Mouse (Mus musculus) MEL (cell line): ENCODE data around the gene Dram1. TPM values are rescaled to one million over a fixed set of nuclear protein-coding genes. Genes with fewer than 3 reads are reported as not detected.

ENCODE experiments used
- DNase-seq: peaks from one replicate; pipeline ENCODE4 v3.0.0; 2011; ENCODE audit warnings: low read depth, low spot score
- H3K27ac ChIP-seq: 2 replicates; pipeline ENCODE4 v1.5.1; 2012; ENCODE audit warnings: low read depth, mild to moderate bottlenecking, control low read depth, low read length, moderate library complexity; ENCODE audit not compliant: control insufficient read depth
- H3K27me3 ChIP-seq, 2 experiments: fragments of 150-350 bp in 1 of 2; sonication (generic) in 1 of 2; 2 replicates each; pipeline ENCODE4 v1.6.1; 2012; ENCODE audit warnings: low read length in 2 of 2, mild to moderate bottlenecking in 2 of 2, improper control_type of control experiment in 1 of 2, moderate library complexity in 1 of 2; ENCODE audit not compliant: insufficient read depth in 2 of 2, control insufficient read depth in 1 of 2
- H3K36me3 ChIP-seq, 2 experiments: 2 replicates each; pipeline ENCODE4 v1.6.1; 2012 to 2014; ENCODE audit warnings: low read length in 2 of 2, improper control_type of control experiment in 1 of 2, inconsistent platforms in 1 of 2, mild to moderate bottlenecking in 1 of 2; ENCODE audit not compliant: insufficient read depth in 2 of 2, control insufficient read depth in 1 of 2
- H3K4me1 ChIP-seq, 2 experiments: fragments of 150-350 bp in 1 of 2; sonication (generic) in 1 of 2; 2 replicates each; pipeline ENCODE4 v1.6.1; 2012; ENCODE audit warnings: low read length in 2 of 2, improper control_type of control experiment in 1 of 2, mild to moderate bottlenecking in 1 of 2; ENCODE audit not compliant: insufficient read depth in 2 of 2, control insufficient read depth in 1 of 2
- H3K4me3 ChIP-seq, 2 experiments: fragments of 150-350 bp in 1 of 2; sonication (generic) in 1 of 2; 2 replicates each; pipeline ENCODE4 v1.5.1; 2012; ENCODE audit warnings: low read depth in 2 of 2, low read length in 2 of 2, mild to moderate bottlenecking in 2 of 2, moderate library complexity in 2 of 2, control low read depth in 1 of 2, improper control_type of control experiment in 1 of 2; ENCODE audit not compliant: control insufficient read depth in 1 of 2, insufficient read depth in 1 of 2
- H3K79me2 ChIP-seq: 2 replicates; pipeline ENCODE4 v1.6.1; 2012; ENCODE audit warnings: mild to moderate bottlenecking, low read length, moderate library complexity; ENCODE audit not compliant: control insufficient read depth, poor library complexity, insufficient read depth
- H3K9ac ChIP-seq: 2 replicates; pipeline ENCODE4 v1.6.1; 2012; ENCODE audit warnings: low read depth, mild to moderate bottlenecking, control low read depth, low read length, moderate library complexity; ENCODE audit not compliant: control insufficient read depth, poor library complexity, severe bottlenecking
- H3K9me3 ChIP-seq: fragments of 150-350 bp; sonication (generic); replicated peaks from 2 replicates; pipeline ENCODE4 v1.6.1; 2012; ENCODE audit warnings: mild to moderate bottlenecking, low read length, improper control_type of control experiment, moderate library complexity; ENCODE audit not compliant: insufficient read depth
- CHD2 ChIP-seq: IDR thresholded peaks from 2 replicates; pipeline ENCODE4 v1.6.1; 2011; ENCODE audit warnings: low read length, improper control_type of control experiment
- CTCF ChIP-seq, 3 experiments: IDR thresholded peaks in 2 of 3; conservative IDR thresholded peaks in 1 of 3; 2 replicates each; pipeline ENCODE4 v1.5.1; 2011 to 2012; ENCODE audit warnings: low read length in 3 of 3, low read depth in 2 of 3, mild to moderate bottlenecking in 2 of 3, improper control_type of control experiment in 1 of 3, inconsistent platforms in 1 of 3, mixed read lengths in 1 of 3, moderate library complexity in 1 of 3; ENCODE audit not compliant: control insufficient read depth in 1 of 3, insufficient read depth in 1 of 3, poor library complexity in 1 of 3, severe bottlenecking in 1 of 3
- ELF1 ChIP-seq: IDR thresholded peaks from 2 replicates; pipeline ENCODE4 v1.6.1; 2014; ENCODE audit warnings: low read depth, mild to moderate bottlenecking, inconsistent platforms, low read length, improper control_type of control experiment, moderate library complexity
- ETS1 ChIP-seq: IDR thresholded peaks from 2 replicates; pipeline ENCODE4 v1.6.1; 2012; ENCODE audit warnings: low read depth, mild to moderate bottlenecking, inconsistent platforms, low read length, improper control_type of control experiment, moderate library complexity
- HCFC1 ChIP-seq: IDR thresholded peaks from 2 replicates; pipeline ENCODE4 v1.6.1; 2012; ENCODE audit warnings: low read depth, mild to moderate bottlenecking, inconsistent platforms, low read length, improper control_type of control experiment, moderate library complexity
- MAFK ChIP-seq: IDR thresholded peaks from 2 replicates; pipeline ENCODE4 v1.6.1; 2011; ENCODE audit warnings: low read depth, mild to moderate bottlenecking, low read length, improper control_type of control experiment, borderline replicate concordance
- MAX ChIP-seq: IDR thresholded peaks from 2 replicates; pipeline ENCODE4 v1.6.1; 2011; ENCODE audit warnings: low read length, improper control_type of control experiment
- MAZ ChIP-seq: IDR thresholded peaks from 2 replicates; pipeline ENCODE4 v1.6.1; 2012; ENCODE audit warnings: low read depth, mild to moderate bottlenecking, inconsistent platforms, low read length, improper control_type of control experiment
- MXI1 ChIP-seq: IDR thresholded peaks from 2 replicates; pipeline ENCODE4 v1.6.1; 2011; ENCODE audit warnings: mild to moderate bottlenecking, low read depth, low read length, improper control_type of control experiment
- MYB ChIP-seq: IDR thresholded peaks from 2 replicates; pipeline ENCODE4 v1.6.1; 2011; ENCODE audit warnings: mild to moderate bottlenecking, low read depth, low read length, improper control_type of control experiment
- NELFE ChIP-seq: IDR thresholded peaks from 2 replicates; pipeline ENCODE4 v1.6.1; 2011; ENCODE audit warnings: low read depth, low read length, improper control_type of control experiment
- POLR2A ChIP-seq, 2 experiments: IDR thresholded peaks; 2 replicates each; pipeline ENCODE4 v1.6.1; 2011 to 2012; ENCODE audit warnings: low read length in 2 of 2, mild to moderate bottlenecking in 2 of 2, control low read depth in 1 of 2, improper control_type of control experiment in 1 of 2, low read depth in 1 of 2, moderate library complexity in 1 of 2; ENCODE audit not compliant: control insufficient read depth in 1 of 2, insufficient read depth in 1 of 2, poor library complexity in 1 of 2
- POLR2AphosphoS2 ChIP-seq: IDR thresholded peaks from 2 replicates; pipeline ENCODE4 v1.6.1; 2011; ENCODE audit warnings: low read length, improper control_type of control experiment
- SMC3 ChIP-seq: IDR thresholded peaks from 2 replicates; pipeline ENCODE4 v1.6.1; 2011; ENCODE audit warnings: low read depth, low read length, improper control_type of control experiment
- TBP ChIP-seq: IDR thresholded peaks from 2 replicates; pipeline ENCODE4 v1.8.0; 2011; ENCODE audit warnings: low read depth, low read length, improper control_type of control experiment
- TCF12 ChIP-seq: IDR thresholded peaks from 2 replicates; pipeline ENCODE4 v1.6.1; 2014; ENCODE audit warnings: low read depth, mild to moderate bottlenecking, inconsistent platforms, low read length, improper control_type of control experiment, moderate library complexity
- UBTF ChIP-seq: IDR thresholded peaks from 2 replicates; pipeline ENCODE4 v1.6.1; 2012; ENCODE audit warnings: low read depth, mild to moderate bottlenecking, inconsistent platforms, low read length, improper control_type of control experiment, moderate library complexity, borderline replicate concordance; ENCODE audit not compliant: insufficient read depth
- USF1 ChIP-seq: IDR thresholded peaks from 2 replicates; pipeline ENCODE4 v1.6.1; 2014; ENCODE audit warnings: low read depth, mild to moderate bottlenecking, inconsistent platforms, low read length, improper control_type of control experiment, moderate library complexity
- USF2 ChIP-seq, 2 experiments: IDR thresholded peaks; 2 replicates each; pipeline ENCODE4 v1.6.1; 2011 to 2012; ENCODE audit warnings: improper control_type of control experiment in 2 of 2, low read length in 2 of 2, borderline replicate concordance in 1 of 2, inconsistent platforms in 1 of 2, low read depth in 1 of 2, mild to moderate bottlenecking in 1 of 2; ENCODE audit not compliant: insufficient read depth in 1 of 2
- ZC3H11A ChIP-seq: IDR thresholded peaks from 2 replicates; pipeline ENCODE4 v1.6.1; 2012; ENCODE audit warnings: low read depth, mild to moderate bottlenecking, inconsistent platforms, low read length, improper control_type of control experiment
- ZKSCAN1 ChIP-seq: IDR thresholded peaks from 2 replicates; pipeline ENCODE4 v1.6.1; 2012; ENCODE audit warnings: low read depth, mild to moderate bottlenecking, inconsistent platforms, low read length, improper control_type of control experiment, moderate library complexity
- ZMIZ1 ChIP-seq: IDR thresholded peaks from 2 replicates; pipeline ENCODE4 v1.6.1; 2012; ENCODE audit warnings: low read depth, mild to moderate bottlenecking, inconsistent platforms, low read length, improper control_type of control experiment, moderate library complexity
- polyA plus RNA-seq, 2 experiments: library from polyadenylated mRNA; stranded (reverse) in 1 of 2; unstranded in 1 of 2; fragments of >175 nt in 1 of 2; fragments of >200 nt in 1 of 2; gene quantifications; 2 replicates each; pipeline versions ENCODE4 v1.2.1 to v1.2.4; 2012; ENCODE audit warnings: low replicate concordance in 2 of 2, low read depth in 1 of 2; ENCODE audit not compliant: insufficient read length in 2 of 2, insufficient read depth in 1 of 2, missing spikeins in 1 of 2
- total RNA-seq: library from RNA; depleted of rRNA; stranded (reverse); fragments of 300-350 nt; gene quantifications from 2 replicates; pipeline ENCODE4 v1.2.3, GENCODE M21; 2012

Gene Dram1
- total and polyA plus RNA-seq, 3 experiments, result 0.17 TPM; not detected in 2

DNA sequence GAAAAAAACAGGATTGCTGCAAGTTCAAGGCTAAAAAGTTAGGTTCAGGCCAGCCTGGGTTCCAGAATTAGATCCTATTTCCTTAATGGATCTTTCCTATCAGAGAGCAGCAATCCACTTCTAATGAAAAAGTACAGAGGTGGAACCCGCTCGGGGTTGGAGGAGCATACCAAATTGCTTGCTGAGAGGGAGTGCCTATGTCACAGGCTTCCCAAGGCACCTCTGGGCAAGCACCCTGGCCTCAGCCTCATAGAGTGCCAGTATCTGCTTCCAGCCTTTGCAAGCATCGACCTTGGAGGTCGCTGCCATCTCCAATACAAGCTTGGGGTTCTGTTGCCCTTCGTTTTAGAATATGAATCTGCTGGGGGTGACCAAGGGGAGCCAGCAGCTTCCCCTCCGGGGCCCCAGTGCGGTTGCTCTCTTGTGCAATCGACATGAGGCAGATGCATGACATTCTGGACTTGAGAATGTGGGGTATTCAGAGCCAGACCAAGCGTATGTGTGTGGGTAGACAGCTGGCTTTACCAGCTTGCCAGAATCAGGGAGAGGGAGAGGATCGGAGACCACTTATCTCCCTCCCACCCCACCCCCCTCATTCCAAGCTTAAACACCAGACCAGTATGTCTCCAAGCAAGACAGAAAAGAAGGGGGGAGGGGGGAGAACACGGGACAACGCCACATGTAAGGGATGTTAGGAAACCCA, 58.0 kb downstream of the Dram1 start:
- H3K9me3 ChIP-seq, result no peaks in the 10 kb centered on the region
- H3K79me2 ChIP-seq, result no peaks in the 10 kb centered on the region
- H3K4me3 ChIP-seq, result no peak overlapping the region
- TF ChIP-seq SMC3 (no peak), MAZ (no peak), HCFC1 (no peak)
- TF ChIP-seq, all 39 proteins: peak for 0
- H3K4me1 ChIP-seq, result no peaks in the 10 kb centered on the region
- DNase-seq, result no peak
- H3K9ac ChIP-seq, result no peak overlapping the region
- H3K36me3 ChIP-seq, result no peaks in the 10 kb centered on the region
- H3K27me3 ChIP-seq, result no peaks in the 10 kb centered on the region
- H3K27ac ChIP-seq, result no peak overlapping the region

DNA sequence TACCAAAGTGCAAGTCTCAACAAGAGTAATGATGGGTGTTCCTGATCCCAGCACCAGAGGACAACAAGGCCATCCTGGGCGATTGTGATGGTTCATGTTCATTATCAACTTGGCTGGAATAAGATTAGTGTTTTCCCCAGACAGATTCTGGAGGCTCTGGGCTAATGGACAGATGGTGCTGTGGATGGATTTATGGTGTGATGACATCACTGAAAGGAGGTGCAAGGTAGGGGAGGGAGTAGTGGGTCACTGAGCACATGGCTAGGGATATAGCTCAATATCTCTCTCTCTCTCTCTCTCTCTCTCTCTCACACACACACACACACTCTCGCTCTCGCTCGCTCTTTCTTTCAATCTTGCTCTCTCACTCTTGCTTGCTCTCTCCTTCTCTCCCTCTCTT, 60.7 kb downstream of the Dram1 start:
- TF ChIP-seq ZKSCAN1, result no peak
- no peak for TF ChIP-seq TCF12
- no peak for TF ChIP-seq TBP
- TF ChIP-seq ELF1, result no peak
- TF ChIP-seq ETS1, result no peak
- TF ChIP-seq POLR2A (IDR thresholded peaks at IDR 0.05; ENCODE audit: control insufficient read depth in 1 of 2, insufficient read depth in 1 of 2, low read depth in 1 of 2, low read length in 2 of 2, poor library complexity in 1 of 2), result no peak
- TF ChIP-seq UBTF, result no peak
- TF ChIP-seq CTCF (IDR thresholded peaks at IDR 0.05 in 2 of 3, conservative IDR thresholded peaks at IDR 0.05 in 1 of 3; ENCODE audit: control insufficient read depth in 1 of 3, insufficient read depth in 1 of 3, low read depth in 2 of 3, low read length in 3 of 3, poor library complexity in 1 of 3, severe bottlenecking in 1 of 3), result no peak
- no peak for TF ChIP-seq ZMIZ1
- TF ChIP-seq USF1, result no peak
- no peak for TF ChIP-seq CHD2
- no peak for TF ChIP-seq NELFE
- TF ChIP-seq ZC3H11A, result no peak
- TF ChIP-seq MAZ, result no peak
- no peak for TF ChIP-seq MXI1
- no peak for TF ChIP-seq MYB
- TF ChIP-seq MAX, result no peak
- TF ChIP-seq MAFK, result no peak
- no peak for TF ChIP-seq POLR2AphosphoS2
- no peak for TF ChIP-seq USF2 (IDR thresholded peaks at IDR 0.05; ENCODE audit: borderline replicate concordance in 1 of 2, insufficient read depth in 1 of 2, low read depth in 1 of 2, low read length in 2 of 2)
- TF ChIP-seq, all 39 proteins: peak for 0
- Histone ChIP-seq H3K27ac (no peak overlapping the region), H3K79me2 (no peaks in the 10 kb centered on the region)

More for the DNA sequence above, 60.7 kb downstream of the Dram1 start:
- Histone ChIP-seq H3K9me3 (no peaks in the 10 kb centered on the region), H3K4me3 (no peak overlapping the region), H3K27me3 (no peaks in the 10 kb centered on the region; a peak in 2 of 4 replicates), H3K36me3 (no peaks in the 10 kb centered on the region), H3K9ac (no peak overlapping the region), H3K4me1 (no peaks in the 10 kb centered on the region)
- DNase-seq, result no peak
